Mouse (Mus musculus) liver, adult 2 months (tissue): ENCODE measurements around the gene Kif14. TPM values are rescaled to one million over a fixed set of nuclear protein-coding genes. Genes with fewer than 3 reads are reported as not detected.

Source experiments
- DNase-seq: peaks from one replicate; pipeline ENCODE4 v3.0.0-alpha.2; 2011; ENCODE audit warnings: low read depth, low spot score; ENCODE audit errors: extremely low read depth
- H3K27ac ChIP-seq: fragments of 200-500 bp; replicated peaks from 2 replicates; pipeline ENCODE4 v1.5.1; 2012; ENCODE audit warnings: low read depth, mild to moderate bottlenecking, control low read depth, inconsistent platforms, low read length; ENCODE audit not compliant: insufficient read depth
- H3K27me3 ChIP-seq: fragments of 200-500 bp; 2 replicates; pipeline ENCODE4 v1.6.1; 2012; ENCODE audit warnings: mild to moderate bottlenecking, moderate library complexity, low read length, inconsistent platforms; ENCODE audit not compliant: control insufficient read depth, insufficient read depth
- H3K36me3 ChIP-seq: fragments of 200-500 bp; 2 replicates; pipeline ENCODE4 v1.6.1; 2012; ENCODE audit warnings: low read length, inconsistent platforms; ENCODE audit not compliant: control insufficient read depth, insufficient read depth
- H3K4me1 ChIP-seq: fragments of 200-500 bp; 2 replicates; pipeline ENCODE4 v1.6.1; 2011; ENCODE audit warnings: low read length; ENCODE audit not compliant: control insufficient read depth, insufficient read depth
- H3K4me3 ChIP-seq: fragments of 200-500 bp; 2 replicates; pipeline ENCODE4 v1.5.1; 2011; ENCODE audit warnings: low read depth, mild to moderate bottlenecking, control low read depth, low read length, moderate library complexity; ENCODE audit not compliant: insufficient read depth
- H3K79me2 ChIP-seq: fragments of 200-500 bp; 2 replicates; pipeline ENCODE4 v1.6.1; 2012; ENCODE audit warnings: inconsistent platforms, mild to moderate bottlenecking, low read length, moderate library complexity; ENCODE audit not compliant: control insufficient read depth, insufficient read depth
- H3K9ac ChIP-seq: fragments of 200-500 bp; 2 replicates; pipeline ENCODE4 v1.6.1; 2012; ENCODE audit warnings: low read depth, mild to moderate bottlenecking, control low read depth, inconsistent platforms, low read length
- CTCF ChIP-seq: fragments of 200-500 bp; IDR thresholded peaks from 2 replicates; pipeline ENCODE4 v1.5.1; 2011; ENCODE audit warnings: low read depth, low read length, control low read depth
- POLR2A ChIP-seq: fragments of 200-500 bp; IDR thresholded peaks from 2 replicates; pipeline ENCODE4 v1.6.1; 2011; ENCODE audit warnings: low read length, control low read depth; ENCODE audit not compliant: insufficient read depth; ENCODE audit errors: extremely low read depth
- WGBS: fragments of 180-500 bp; shearing (Covaris S2); methylation state at CpG from one replicate; pipeline ENCODE4 v1.1.7; 2018; 5-methylcytosine and 5-hydroxymethylcytosine counted together
- polyA plus RNA-seq: library from polyadenylated mRNA; depleted of rRNA; stranded (reverse); fragments of >200 nt; gene quantifications from 2 replicates; pipeline ENCODE4 v1.2.3, GENCODE M21; 2012
- total RNA-seq: library from RNA; depleted of rRNA; stranded (reverse); fragments of >200 nt; gene quantifications from 2 replicates; pipeline ENCODE4 v1.2.3, GENCODE M21; 2014

The Kif14 gene
- total and polyA plus RNA-seq, 2 experiments, result 0.02 to 0.09 TPM

GRCm38 (mm10) chr1:136524917-136525316 is 58.8 kb downstream of the Kif14 start:
- no peaks in the 10 kb centered on the region for H3K36me3 ChIP-seq
- no peak for TF ChIP-seq POLR2A
- TF ChIP-seq CTCF, result peak; percentile 92
- peak; percentile 41 for DNase-seq

GRCm38 (mm10) chr1:136525818-136526217 is 59.7 kb downstream of the Kif14 start:
- Histone ChIP-seq H3K27ac (no peak overlapping the region), H3K36me3 (no peaks in the 10 kb centered on the region), H3K4me1 (no peaks in the 10 kb centered on the region), H3K27me3 (no peaks in the 10 kb centered on the region), H3K9ac (no peak overlapping the region), H3K4me3 (no peak overlapping the region), H3K79me2 (no peaks in the 10 kb centered on the region)
- TF ChIP-seq CTCF (no peak), POLR2A (no peak)
- WGBS, result 91% methylated on average over 6 of the region's 6 CpGs
- DNase-seq, result no peak

More at GRCm38 (mm10) chr1:136524917-136525316, 58.8 kb downstream of the Kif14 start:
- 7% methylated on average over 2 of the region's 2 CpGs for WGBS
- Histone ChIP-seq H3K79me2 (no peaks in the 10 kb centered on the region), H3K4me3 (no peak overlapping the region), H3K27ac (no peak overlapping the region), H3K4me1 (no peaks in the 10 kb centered on the region), H3K27me3 (no peaks in the 10 kb centered on the region), H3K9ac (no peak overlapping the region)

- Histone ChIP-seq H3K4me1 (peaks cover 2% of the 10 kb centered on the region), H3K9ac (no peak overlapping the region), H3K27ac (no peak overlapping the region), H3K27me3 (no peaks in the 10 kb centered on the region), H3K79me2 (no peaks in the 10 kb centered on the region), H3K36me3 (no peaks in the 10 kb centered on the region), H3K4me3 (no peak overlapping the region)
- DNase-seq, result no peak
- TF ChIP-seq POLR2A (no peak), CTCF (no peak)
- 91% methylated on average over 16 of the region's 16 CpGs for WGBS
Measured at GRCm38 (mm10) chr1:136527163-136527562, 61.0 kb downstream of the Kif14 start.

- TF ChIP-seq POLR2A, result no peak
- TF ChIP-seq CTCF, result no peak
- Histone ChIP-seq H3K27me3 (no peaks in the 10 kb centered on the region), H3K9ac (no peak overlapping the region), H3K36me3 (no peaks in the 10 kb centered on the region), H3K79me2 (no peaks in the 10 kb centered on the region), H3K4me1 (peaks cover 2% of the 10 kb centered on the region), H3K4me3 (no peak overlapping the region), H3K27ac (no peak overlapping the region)
- DNase-seq, result no peak
- 92% methylated on average over 3 of the region's 3 CpGs for WGBS
Measured at GRCm38 (mm10) chr1:136532556-136532955, 66.4 kb downstream of the Kif14 start.

- no peak overlapping the region for H3K4me3 ChIP-seq
- peaks cover 15% of the 10 kb centered on the region for H3K4me1 ChIP-seq
- H3K27me3 ChIP-seq, result no peaks in the 10 kb centered on the region
- TF ChIP-seq CTCF (0 out of 2 replicates have a peak, but pooled peaks have one; percentile 18), POLR2A (no peak)
- WGBS, result 88% methylated on average over 6 of the region's 6 CpGs
- DNase-seq, result no peak
- H3K27ac ChIP-seq, result no peak overlapping the region
- no peaks in the 10 kb centered on the region for H3K79me2 ChIP-seq
- H3K36me3 ChIP-seq, result no peaks in the 10 kb centered on the region
- no peak overlapping the region for H3K9ac ChIP-seq
Measured at GRCm38 (mm10) chr1:136536947-136537346, 70.8 kb downstream of the Kif14 start.

DNA sequence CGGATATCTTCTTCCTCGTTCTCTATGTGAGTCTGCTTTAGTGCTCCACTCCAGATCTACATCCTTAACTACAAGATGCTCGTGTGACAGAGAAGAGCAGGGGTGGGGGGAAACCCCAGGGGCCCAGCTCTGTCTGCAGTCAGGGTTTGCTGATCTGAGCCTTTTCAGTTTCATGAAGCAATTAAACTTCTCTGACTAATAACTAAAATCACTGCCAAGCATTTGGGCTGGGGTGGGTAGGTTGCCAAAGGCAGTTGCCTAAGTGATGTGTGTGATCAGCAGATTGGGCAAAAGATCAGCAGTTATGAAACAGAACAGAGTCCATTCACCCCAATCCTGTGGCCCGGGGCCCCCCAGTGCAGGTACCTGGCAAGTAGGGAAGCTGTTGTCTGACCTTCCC is 72.1 kb downstream of the Kif14 start:
- Histone ChIP-seq H3K27ac (peak overlapping the region; percentile 97), H3K79me2 (no peaks in the 10 kb centered on the region), H3K4me1 (peaks cover 19% of the 10 kb centered on the region), H3K36me3 (no peaks in the 10 kb centered on the region), H3K4me3 (peak overlapping the region; percentile 48; the same call in 1 of the 2 replicates), H3K9ac (peak overlapping the region; percentile 65), H3K27me3 (no peaks in the 10 kb centered on the region)
- DNase-seq, result peak; percentile 97
- 12% methylated on average over 4 of the region's 4 CpGs for WGBS
- no peak for TF ChIP-seq POLR2A
- TF ChIP-seq CTCF, result no peak
